Mouse (Mus musculus): ENCODE measurements around the gene Ppp1r14b.

- TF ChIP-seq CTCF (conservative IDR thresholded peaks at IDR 0.05; ENCODE audit: low read length) (no peak), NANOG (IDR thresholded peaks at IDR 0.05; ENCODE audit: borderline replicate concordance, low read length) (no peak), POU5F1 (IDR thresholded peaks at IDR 0.05; ENCODE audit: borderline replicate concordance, low read length) (no peak)
Measured at GRCm38 (mm10) chr19:6977759-6978638, 3.2 kb downstream of the Ppp1r14b start.
